Mouse (Mus musculus) myocyte (in vitro differentiated cells): ENCODE results near the gene Pias3.

Experiments
- CEBPB ChIP-seq: IDR thresholded peaks from 2 replicates; pipeline ENCODE4 v1.6.1; 2011; ENCODE audit warnings: mild to moderate bottlenecking, moderate library complexity; ENCODE audit not compliant: poor library complexity, insufficient read depth, severe bottlenecking
- E2F4 ChIP-seq: IDR thresholded peaks from one replicate; pipeline ENCODE4 v1.6.1; 2011; ENCODE audit warnings: mild to moderate bottlenecking, control low read depth, moderate library complexity; ENCODE audit not compliant: insufficient read depth
- MAX ChIP-seq: IDR thresholded peaks from one replicate; pipeline ENCODE4 v1.6.1; 2011; ENCODE audit warnings: low read depth, mild to moderate bottlenecking, control low read depth
- MYOD1 ChIP-seq, 3 experiments: IDR thresholded peaks; one replicate each; pipeline ENCODE4 v1.6.1; 2011; ENCODE audit warnings: control low read depth in 2 of 3, low read depth in 2 of 3, mild to moderate bottlenecking in 2 of 3, moderate library complexity in 1 of 3; ENCODE audit not compliant: insufficient read length in 2 of 3, control insufficient read depth in 1 of 3
- MYOG ChIP-seq, 3 experiments: IDR thresholded peaks; one replicate each; pipeline ENCODE4 v1.6.1; 2011; ENCODE audit warnings: control low read depth in 2 of 3, low read depth in 2 of 3, mild to moderate bottlenecking in 2 of 3; ENCODE audit not compliant: insufficient read length in 2 of 3, control insufficient read depth in 1 of 3, insufficient read depth in 1 of 3
- POLR2A ChIP-seq: IDR thresholded peaks from one replicate; pipeline ENCODE4 v1.6.1; 2011; ENCODE audit warnings: low read depth, mild to moderate bottlenecking, control low read depth, moderate library complexity; ENCODE audit not compliant: insufficient read length
- POLR2AphosphoS2 ChIP-seq: IDR thresholded peaks from one replicate; pipeline ENCODE4 v1.6.1; 2011; ENCODE audit warnings: low read depth, control low read depth; ENCODE audit not compliant: insufficient read length
- REST ChIP-seq: IDR thresholded peaks from one replicate; pipeline ENCODE4 v1.6.1; 2011; ENCODE audit warnings: mild to moderate bottlenecking, control low read depth, moderate library complexity; ENCODE audit not compliant: insufficient read depth, insufficient read length
- SRF ChIP-seq: IDR thresholded peaks from one replicate; pipeline ENCODE4 v1.6.1; 2011; ENCODE audit warnings: low read depth; ENCODE audit not compliant: control insufficient read depth, insufficient read length
- TCF12 ChIP-seq: IDR thresholded peaks from one replicate; pipeline ENCODE4 v1.6.1; 2011; ENCODE audit warnings: mild to moderate bottlenecking, control low read depth; ENCODE audit not compliant: poor library complexity, insufficient read depth, severe bottlenecking
- TCF3 ChIP-seq: IDR thresholded peaks from one replicate; pipeline ENCODE4 v1.6.1; 2011; ENCODE audit warnings: low read depth, control low read depth; ENCODE audit not compliant: insufficient read length
- USF1 ChIP-seq: IDR thresholded peaks from one replicate; pipeline ENCODE4 v1.6.1; 2011; ENCODE audit warnings: low read depth, mild to moderate bottlenecking, control low read depth, moderate library complexity

GRCm38 (mm10) chr3:96714286-96714685 lies 18.1 kb downstream of the Pias3 start:
- TF ChIP-seq POLR2A = no peak
- TF ChIP-seq E2F4 = no peak
- no peak for TF ChIP-seq TCF12
- no peak for TF ChIP-seq USF1
- no peak for TF ChIP-seq MAX
- no peak for TF ChIP-seq POLR2AphosphoS2
- TF ChIP-seq MYOD1 (IDR thresholded peaks at IDR 0.05; ENCODE audit: control insufficient read depth in 1 of 3, insufficient read length in 2 of 3, low read depth in 2 of 3) = no peak
- no peak for TF ChIP-seq MYOG (IDR thresholded peaks at IDR 0.05; ENCODE audit: control insufficient read depth in 1 of 3, insufficient read depth in 1 of 3, insufficient read length in 2 of 3, low read depth in 2 of 3)
- no peak for TF ChIP-seq SRF
- TF ChIP-seq CEBPB = no peak
- TF ChIP-seq REST = no peak
- no peak for TF ChIP-seq TCF3
